32 mouse cellular contexts compared by ENCODE assay signal in genomic region chr6:120108061-120108460, GRCm38 (mm10). TPM values are rescaled to one million over a fixed set of nuclear protein-coding genes. Genes with fewer than 3 reads are reported as not detected.
DNase-seq lines count a peak whose midpoint lies in the region; ATAC-seq and TF ChIP-seq lines count a peak whose summit lies in the region.
"Had no signal": no experiment of that assay in that cellular context is flagged by ENCODE, and none has a peak within 500 bp of the region (broad histone marks: within the 10 kb centered on the region; RNA-seq: fewer than 3 reads in every experiment).

No protein-coding gene starts in this region.

- TF ChIP-seq CTCF in gastrocnemius, adult 2 months (IDR thresholded peaks at IDR 0.05) = no peak

- peaks cover 41% of the 10 kb centered on the region for H3K4me1 ChIP-seq in heart, embryonic 15.5 days (replicated peaks)

- H3K36me3 ChIP-seq in heart, embryonic 15.5 days = no peaks in the 10 kb centered on the region
- H3K36me3 ChIP-seq: intestine, embryonic 15.5 days; liver, embryonic 12.5 days; neural tube, embryonic 12.5 days had no signal

- H3K9ac ChIP-seq in heart, embryonic 15.5 days = no peak overlapping the region
- H3K9ac ChIP-seq: intestine, embryonic 15.5 days; liver, embryonic 12.5 days; liver, postnatal 0 days; neural tube, embryonic 12.5 days had no signal

- DNase-seq in gastrocnemius, adult 2 months = no peak
- DNase-seq in gastrocnemius, adult 18-20 months (ENCODE audit: low spot score) = no peak
- no peak for DNase-seq in heart, postnatal 4 days
- DNase-seq in testis, postnatal 10 days (ENCODE audit: low spot score) = peak; percentile 44
- no peak for DNase-seq in testis, postnatal 14 days (ENCODE audit: low spot score)
- DNase-seq in c-Kit-positive CD71-positive TER-119-positive erythroid progenitor cells, embryonic 14.5 days (ENCODE audit: low spot score) = no peak
- DNase-seq: adrenal gland, postnatal 10 days; cerebellum, adult 11-12 months; cerebellum, adult 9-11 months; gastrocnemius, postnatal 10 days; kidney, adult 8-10 months; kidney, postnatal 4 days; liver, postnatal 0 days; right cerebral cortex, postnatal 4 days; thymus, postnatal 4 days had no signal

- no peak overlapping the region for H3K4me2 ChIP-seq in heart, embryonic 15.5 days
- H3K4me2 ChIP-seq: intestine, embryonic 15.5 days; liver, embryonic 12.5 days; neural tube, embryonic 12.5 days had no signal

- ATAC-seq in heart, embryonic 15.5 days (replicated peaks; ENCODE audit: insufficient number of reproducible peaks, insufficient read depth, low FRiP score, low read depth) = no peak
- ATAC-seq: forebrain, embryonic 16.5 days; hindbrain, embryonic 16.5 days; intestine, embryonic 15.5 days; liver, embryonic 12.5 days; liver, postnatal 0 days; lung, postnatal 0 days; Patski had no signal

- no peaks in the 10 kb centered on the region for H3K27me3 ChIP-seq in heart, embryonic 15.5 days
- H3K27me3 ChIP-seq: intestine, embryonic 15.5 days; liver, embryonic 12.5 days; neural tube, embryonic 12.5 days; Patski had no signal

- H3K9me3 ChIP-seq in heart, embryonic 15.5 days (replicated peaks) = no peaks in the 10 kb centered on the region
- H3K9me3 ChIP-seq: intestine, embryonic 15.5 days; liver, embryonic 12.5 days; neural tube, embryonic 12.5 days had no signal

- intact Hi-C loops in gastrocnemius, adult 2 months (cut with DNase I) = no loop called here

- peak overlapping the region; percentile 94 for H3K27ac ChIP-seq in gastrocnemius, adult 2 months
- 0 out of 2 replicates have a peak overlapping the region, but pooled peaks have one; percentile 60 for H3K27ac ChIP-seq in heart, embryonic 15.5 days
- H3K27ac ChIP-seq: intestine, embryonic 15.5 days; liver, embryonic 12.5 days; macrophage; neural tube, embryonic 12.5 days; stomach, postnatal 0 days had no signal

- no peak overlapping the region for H3K4me3 ChIP-seq in gastrocnemius, adult 2 months
- H3K4me3 ChIP-seq in heart, embryonic 15.5 days = no peak overlapping the region
- H3K4me3 ChIP-seq: intestine, embryonic 15.5 days; liver, embryonic 12.5 days; myocyte; neural tube, embryonic 12.5 days had no signal

- WGBS in heart, embryonic 15.5 days = 48% methylated on average over 6 of the region's 6 CpGs

RNA-seq across cellular contexts. Expression of gene Ninj2, which starts 14.9 kb away (rescaled TPM):
- total RNA-seq in gastrocnemius, adult 2 months (2021) = not detected
- not detected for total RNA-seq in gastrocnemius, adult 18-20 months (2021)
- 0.15 TPM in 1 of 2 replicates, not detected in the other for polyA plus RNA-seq in heart, embryonic 15.5 days (2015; fragmentation: Nextera tagmentation; extraction: Ambion mirVana)
- total RNA-seq in heart, postnatal 4 days (2021) = not detected
- total RNA-seq: adrenal gland, postnatal 10 days; gastrocnemius, postnatal 10 days; megakaryocyte-erythroid progenitor cell, adult 5-6 weeks; MEL; midbrain, postnatal 0 days had no signal
- polyA plus RNA-seq: forebrain, embryonic 16.5 days; heart, embryonic 14.5 days; hindbrain, embryonic 11.5 days; hindbrain, embryonic 16.5 days; intestine, embryonic 15.5 days; kidney, postnatal 0 days; liver, embryonic 12.5 days; macrophage; midbrain, postnatal 0 days; neural tube, embryonic 12.5 days; stomach, postnatal 0 days had no signal
